Mouse (Mus musculus) myocyte (in vitro differentiated cells): ENCODE results near the gene Mipol1. TPM values are rescaled to one million over a fixed set of nuclear protein-coding genes. Genes with fewer than 3 reads are reported as not detected.

Experiments
- H3K27me3 ChIP-seq: one replicate; pipeline ENCODE4 v1.6.1; 2011; ENCODE audit not compliant: control insufficient read depth, insufficient read depth, insufficient read length
- H3K36me3 ChIP-seq: one replicate; pipeline ENCODE4 v1.6.1; 2011; ENCODE audit not compliant: control insufficient read depth, insufficient read depth
- H3K4me2 ChIP-seq: one replicate; pipeline ENCODE4 v1.6.1; 2011; ENCODE audit warnings: low read depth, control low read depth
- H3K4me3 ChIP-seq: one replicate; pipeline ENCODE4 v1.5.1; 2011; ENCODE audit warnings: mild to moderate bottlenecking, control low read depth, moderate library complexity
- H3K79me2 ChIP-seq: one replicate; pipeline ENCODE4 v1.6.1; 2011; ENCODE audit not compliant: control insufficient read depth, insufficient read depth
- H3ac ChIP-seq: one replicate; pipeline ENCODE4 v1.6.1; 2011; ENCODE audit not compliant: control insufficient read depth, insufficient read length
- CEBPB ChIP-seq: IDR thresholded peaks from 2 replicates; pipeline ENCODE4 v1.6.1; 2011; ENCODE audit warnings: mild to moderate bottlenecking, moderate library complexity; ENCODE audit not compliant: poor library complexity, insufficient read depth, severe bottlenecking
- E2F4 ChIP-seq: IDR thresholded peaks from one replicate; pipeline ENCODE4 v1.6.1; 2011; ENCODE audit warnings: mild to moderate bottlenecking, control low read depth, moderate library complexity; ENCODE audit not compliant: insufficient read depth
- MAX ChIP-seq: IDR thresholded peaks from one replicate; pipeline ENCODE4 v1.6.1; 2011; ENCODE audit warnings: low read depth, mild to moderate bottlenecking, control low read depth
- MYOD1 ChIP-seq, 3 experiments: IDR thresholded peaks; one replicate each; pipeline ENCODE4 v1.6.1; 2011; ENCODE audit warnings: control low read depth in 2 of 3, low read depth in 2 of 3, mild to moderate bottlenecking in 2 of 3, moderate library complexity in 1 of 3; ENCODE audit not compliant: insufficient read length in 2 of 3, control insufficient read depth in 1 of 3
- MYOG ChIP-seq, 3 experiments: IDR thresholded peaks; one replicate each; pipeline ENCODE4 v1.6.1; 2011; ENCODE audit warnings: control low read depth in 2 of 3, low read depth in 2 of 3, mild to moderate bottlenecking in 2 of 3; ENCODE audit not compliant: insufficient read length in 2 of 3, control insufficient read depth in 1 of 3, insufficient read depth in 1 of 3
- POLR2A ChIP-seq: IDR thresholded peaks from one replicate; pipeline ENCODE4 v1.6.1; 2011; ENCODE audit warnings: low read depth, mild to moderate bottlenecking, control low read depth, moderate library complexity; ENCODE audit not compliant: insufficient read length
- POLR2AphosphoS2 ChIP-seq: IDR thresholded peaks from one replicate; pipeline ENCODE4 v1.6.1; 2011; ENCODE audit warnings: low read depth, control low read depth; ENCODE audit not compliant: insufficient read length
- REST ChIP-seq: IDR thresholded peaks from one replicate; pipeline ENCODE4 v1.6.1; 2011; ENCODE audit warnings: mild to moderate bottlenecking, control low read depth, moderate library complexity; ENCODE audit not compliant: insufficient read depth, insufficient read length
- SRF ChIP-seq: IDR thresholded peaks from one replicate; pipeline ENCODE4 v1.6.1; 2011; ENCODE audit warnings: low read depth; ENCODE audit not compliant: control insufficient read depth, insufficient read length
- TCF12 ChIP-seq: IDR thresholded peaks from one replicate; pipeline ENCODE4 v1.6.1; 2011; ENCODE audit warnings: mild to moderate bottlenecking, control low read depth; ENCODE audit not compliant: poor library complexity, insufficient read depth, severe bottlenecking
- TCF3 ChIP-seq: IDR thresholded peaks from one replicate; pipeline ENCODE4 v1.6.1; 2011; ENCODE audit warnings: low read depth, control low read depth; ENCODE audit not compliant: insufficient read length
- USF1 ChIP-seq: IDR thresholded peaks from one replicate; pipeline ENCODE4 v1.6.1; 2011; ENCODE audit warnings: low read depth, mild to moderate bottlenecking, control low read depth, moderate library complexity
- polyA plus RNA-seq: library from polyadenylated mRNA; unstranded; fragments of >200 nt; fragmentation: generic; extraction: Trizol; gene quantifications from one replicate; pipeline ENCODE4 v1.2.1, GENCODE M21; 2012; ENCODE audit warnings: missing spikeins

Gene Mipol1
- polyA plus RNA-seq, 1 experiment: 1.6 TPM

DNA sequence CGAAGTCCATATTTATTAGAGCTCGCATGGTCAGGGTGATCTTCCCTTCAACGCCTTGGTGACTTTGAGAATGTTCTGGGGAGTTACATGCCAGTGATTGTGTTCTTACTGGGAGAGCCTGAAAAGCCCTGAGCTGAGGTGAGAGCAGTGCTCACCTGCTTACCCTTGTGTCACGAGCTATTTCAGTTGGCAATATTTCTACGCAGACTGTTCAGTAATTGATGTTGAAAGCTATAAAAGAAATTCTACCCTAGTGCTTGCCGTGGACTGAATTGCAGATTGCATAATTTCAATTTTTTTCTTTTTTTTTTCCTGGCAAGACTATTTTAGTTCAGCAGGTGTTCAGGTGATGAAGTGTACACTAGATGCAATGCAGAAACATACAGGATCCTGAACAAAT, 172.1 kb downstream of the Mipol1 start:
- no peak overlapping the region for H3K4me2 ChIP-seq
- H3K4me3 ChIP-seq: no peak overlapping the region
- no peak overlapping the region for H3ac ChIP-seq
- H3K36me3 ChIP-seq: no peaks in the 10 kb centered on the region
- TF ChIP-seq TCF3: no peak
- no peak for TF ChIP-seq SRF
- no peak for TF ChIP-seq POLR2A
- TF ChIP-seq REST: no peak
- TF ChIP-seq POLR2AphosphoS2: no peak
- TF ChIP-seq MYOG (IDR thresholded peaks at IDR 0.05; ENCODE audit: control insufficient read depth in 1 of 3, insufficient read depth in 1 of 3, insufficient read length in 2 of 3, low read depth in 2 of 3): no peak
- TF ChIP-seq E2F4: no peak
- TF ChIP-seq USF1: no peak
- no peak for TF ChIP-seq CEBPB
- no peak for TF ChIP-seq TCF12
- TF ChIP-seq MYOD1 (IDR thresholded peaks at IDR 0.05; ENCODE audit: control insufficient read depth in 1 of 3, insufficient read length in 2 of 3, low read depth in 2 of 3): no peak
- TF ChIP-seq MAX: no peak
- H3K27me3 ChIP-seq: no peaks in the 10 kb centered on the region
- H3K79me2 ChIP-seq: no peaks in the 10 kb centered on the region

- TF ChIP-seq E2F4 (no peak), SRF (no peak), MYOD1 (IDR thresholded peaks at IDR 0.05; ENCODE audit: control insufficient read depth in 1 of 3, insufficient read length in 2 of 3, low read depth in 2 of 3) (no peak), USF1 (no peak), CEBPB (no peak), REST (no peak), MAX (no peak), TCF12 (no peak), POLR2AphosphoS2 (no peak), TCF3 (no peak), MYOG (IDR thresholded peaks at IDR 0.05; ENCODE audit: control insufficient read depth in 1 of 3, insufficient read depth in 1 of 3, insufficient read length in 2 of 3, low read depth in 2 of 3) (no peak), POLR2A (no peak)
- Histone ChIP-seq H3K27me3 (no peaks in the 10 kb centered on the region), H3ac (no peak overlapping the region), H3K36me3 (no peaks in the 10 kb centered on the region), H3K4me3 (no peak overlapping the region), H3K79me2 (no peaks in the 10 kb centered on the region), H3K4me2 (no peak overlapping the region)
Observed at GRCm38 (mm10) chr12:57409976-57410375, 179.7 kb downstream of the Mipol1 start.

- Histone ChIP-seq H3K36me3 (no peaks in the 10 kb centered on the region), H3K4me2 (no peak overlapping the region), H3K4me3 (no peak overlapping the region), H3ac (no peak overlapping the region), H3K79me2 (no peaks in the 10 kb centered on the region), H3K27me3 (no peaks in the 10 kb centered on the region)
- TF ChIP-seq SRF (no peak), MYOD1 (IDR thresholded peaks at IDR 0.05; ENCODE audit: control insufficient read depth in 1 of 3, insufficient read length in 2 of 3, low read depth in 2 of 3) (no peak), TCF3 (no peak), POLR2A (no peak), MAX (no peak), USF1 (no peak), E2F4 (no peak), CEBPB (no peak), TCF12 (no peak), REST (no peak), MYOG (IDR thresholded peaks at IDR 0.05; ENCODE audit: control insufficient read depth in 1 of 3, insufficient read depth in 1 of 3, insufficient read length in 2 of 3, low read depth in 2 of 3) (no peak), POLR2AphosphoS2 (no peak)
Observed at GRCm38 (mm10) chr12:57413833-57414232, 183.6 kb downstream of the Mipol1 start.

DNA sequence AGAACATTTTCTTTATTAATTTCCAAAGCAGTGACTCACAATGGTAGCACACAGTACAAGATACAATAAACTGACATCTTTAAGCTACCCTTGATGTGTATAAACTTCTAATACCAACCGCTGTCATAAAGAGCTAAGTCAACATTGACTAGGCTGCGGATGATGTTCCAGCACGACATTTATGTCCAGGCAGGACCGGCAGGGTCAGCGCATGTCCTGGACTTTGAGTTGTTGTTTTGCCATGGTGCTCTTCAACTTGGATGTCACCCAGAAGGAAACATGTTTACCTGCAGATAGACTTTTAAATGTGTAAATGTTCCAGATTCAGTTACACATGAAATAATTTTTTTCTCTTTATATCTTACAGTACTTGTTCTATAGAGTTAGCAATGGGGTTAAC, 194.7 kb downstream of the Mipol1 start:
- Histone ChIP-seq H3K79me2 (no peaks in the 10 kb centered on the region), H3K36me3 (no peaks in the 10 kb centered on the region), H3ac (no peak overlapping the region), H3K4me2 (no peak overlapping the region), H3K4me3 (no peak overlapping the region), H3K27me3 (no peaks in the 10 kb centered on the region)
- TF ChIP-seq CEBPB (no peak), POLR2AphosphoS2 (no peak), MYOD1 (IDR thresholded peaks at IDR 0.05; ENCODE audit: control insufficient read depth in 1 of 3, insufficient read length in 2 of 3, low read depth in 2 of 3) (no peak), TCF12 (no peak), MAX (no peak)

GRCm38 (mm10) chr12:57428243-57428642, 198.0 kb downstream of the Mipol1 start:
- Histone ChIP-seq H3K27me3 (no peaks in the 10 kb centered on the region), H3K4me3 (no peak overlapping the region), H3K36me3 (no peaks in the 10 kb centered on the region), H3K4me2 (no peak overlapping the region), H3K79me2 (no peaks in the 10 kb centered on the region), H3ac (no peak overlapping the region)
- no peak for TF ChIP-seq POLR2AphosphoS2
- no peak for TF ChIP-seq TCF3
- no peak for TF ChIP-seq POLR2A
- TF ChIP-seq MYOG (IDR thresholded peaks at IDR 0.05; ENCODE audit: control insufficient read depth in 1 of 3, insufficient read depth in 1 of 3, insufficient read length in 2 of 3, low read depth in 2 of 3): no peak
- no peak for TF ChIP-seq CEBPB
- TF ChIP-seq REST: no peak
- no peak for TF ChIP-seq TCF12
- TF ChIP-seq MYOD1 (IDR thresholded peaks at IDR 0.05; ENCODE audit: control insufficient read depth in 1 of 3, insufficient read length in 2 of 3, low read depth in 2 of 3): no peak
- TF ChIP-seq MAX: no peak
- TF ChIP-seq USF1: no peak
- TF ChIP-seq SRF: no peak
- TF ChIP-seq E2F4: no peak
